Mouse (Mus musculus): ENCODE measurements at regions not wholly inside any gene's neighbourhood (a gene's known extent, or its start where the extent isn't known, plus 50 kb on each side); places are given as distances from the start of the nearest gene placed in this dataset.

GRCm38 (mm10) chr16:27138384-27138783, 146.9 kb upstream of the Gmnc start:
- no peak for DNase-seq (ENCODE audit: low spot score in 2 of 2)

DNA sequence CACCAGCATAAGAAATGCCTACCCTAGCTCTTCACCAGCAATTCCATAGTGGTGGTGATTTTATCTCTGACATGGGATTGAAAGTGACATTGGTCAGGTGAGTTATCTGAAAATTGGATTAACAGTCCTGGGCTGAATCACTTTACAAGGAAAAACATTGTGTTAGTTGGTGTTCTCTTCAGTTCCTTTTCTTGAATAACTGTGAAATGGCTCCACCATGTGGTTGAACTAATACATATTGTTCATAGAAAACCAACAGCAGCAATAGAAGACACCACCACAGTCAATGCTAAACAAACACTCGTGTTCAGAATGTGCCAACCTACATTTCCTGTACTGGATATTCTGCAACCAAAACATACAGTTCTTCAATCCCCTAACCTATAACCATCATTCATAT, 147.5 kb upstream of the Gmnc start:
- peak in 1 of 2 experiments; percentile 30 for DNase-seq (ENCODE audit: low spot score in 2 of 2)

DNA sequence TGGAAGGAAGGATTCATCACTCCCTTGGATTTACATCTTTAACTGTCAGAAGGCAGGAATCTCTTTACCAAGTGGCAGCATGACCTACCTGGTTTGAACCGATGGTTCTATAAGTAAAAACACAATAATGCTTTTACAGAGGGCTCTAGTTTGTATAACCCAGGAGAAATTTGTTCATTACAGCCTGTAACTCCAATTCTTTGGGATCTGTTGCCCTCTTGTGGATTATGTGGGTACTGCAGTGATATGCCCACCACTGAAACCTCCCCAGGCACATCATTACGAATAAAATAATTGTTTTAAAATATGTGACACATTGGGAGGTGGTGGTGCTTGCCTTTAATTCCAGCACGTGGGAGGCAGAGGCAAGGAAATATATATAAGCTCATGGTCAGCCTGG, 148.6 kb upstream of the Gmnc start:
- peak; percentile 64 to 65 for DNase-seq (ENCODE audit: low spot score in 2 of 2)

DNA sequence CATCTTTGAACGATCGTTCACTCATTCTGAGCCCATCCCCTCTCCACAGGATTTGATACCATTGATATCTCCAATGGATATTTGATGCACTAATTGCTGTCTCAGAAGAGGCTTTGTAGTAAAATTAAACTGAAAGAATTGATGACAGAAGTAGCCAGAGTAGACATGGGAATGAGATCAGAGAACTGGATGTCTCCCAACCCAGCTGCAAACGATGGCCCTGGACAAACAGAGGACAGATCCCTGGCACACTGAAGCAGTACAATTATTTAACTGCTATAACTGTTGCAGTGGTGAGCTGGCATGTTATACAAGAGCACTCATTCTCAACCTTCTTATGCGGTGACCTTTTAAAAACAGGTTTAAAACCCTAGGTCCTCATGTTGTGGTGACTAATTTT, 151.5 kb upstream of the Ostn start:
- DNase-seq (ENCODE audit: low spot score in 2 of 2) = peak in 1 of 2 experiments; percentile 3

- no peak for DNase-seq (ENCODE audit: low spot score in 2 of 2)
Observed at GRCm38 (mm10) chr16:27195650-27196049, 111.6 kb upstream of the Ostn start.
